In genomic region chr4:115059871-115060270, GRCm38 (mm10) we compare ENCODE assay signal across 9 mouse cellular contexts. TPM values are rescaled to one million over a fixed set of nuclear protein-coding genes. Genes with fewer than 3 reads are reported as not detected.
A peak's percentile ranks its signal among the peaks of the same experiment; 100 is the strongest.
DNase-seq lines count a peak whose midpoint lies in the region; ATAC-seq and TF ChIP-seq lines count a peak whose summit lies in the region.
"Had no signal": no experiment of that assay in that cellular context is flagged by ENCODE, and none has a peak within 500 bp of the region (broad histone marks: within the 10 kb centered on the region; RNA-seq: fewer than 3 reads in every experiment).

No protein-coding gene starts in this region.

- no peak for ATAC-seq in embryonic facial prominence, embryonic 15.5 days (ENCODE audit: insufficient number of reproducible peaks, low FRiP score, low TSS enrichment, low read depth)

- no peak for TF ChIP-seq CTCF in kidney, adult 2 months (conservative IDR thresholded peaks at IDR 0.05; ENCODE audit: insufficient read depth, insufficient read length, low read depth, low read length)

- peak; percentile 72 for DNase-seq in ZHBTc4 (ENCODE audit: low read depth, low spot score)
- peak; percentile 58 for DNase-seq in kidney, adult 2 months
- peak; percentile 50 for DNase-seq in lung, postnatal 10 days
- no peak for DNase-seq in thymus, postnatal 25 days
- DNase-seq in thymus, adult 18-20 months: no peak
- DNase-seq in cerebellum, postnatal 25 days: no peak
- no peak for DNase-seq in adrenal gland, adult 18-20 months (ENCODE audit: low spot score in 2 of 2)

- peaks cover 32% of the 10 kb centered on the region for H3K4me1 ChIP-seq in embryonic facial prominence, embryonic 15.5 days
- H3K4me1 ChIP-seq in kidney, adult 2 months (ENCODE audit: control insufficient read depth, insufficient read depth, low read length): peaks cover 4% of the 10 kb centered on the region; the same call in 1 of the 2 replicates

- no peak overlapping the region for H3K4me2 ChIP-seq in embryonic facial prominence, embryonic 15.5 days (replicated peaks)

- no peak for TF ChIP-seq POLR2A in kidney, adult 2 months (IDR thresholded peaks at IDR 0.05; ENCODE audit: low read depth, low read length)

- no peak overlapping the region for H3K27ac ChIP-seq in embryonic facial prominence, embryonic 15.5 days (replicated peaks)
- peak overlapping the region; percentile 31; the same call in 1 of the 2 replicates for H3K27ac ChIP-seq in kidney, adult 2 months (ENCODE audit: insufficient read depth, low read depth, low read length)

- no peaks in the 10 kb centered on the region for H3K9me3 ChIP-seq in embryonic facial prominence, embryonic 15.5 days (replicated peaks)

- peak overlapping the region; percentile 16; the same call in 1 of the 2 replicates for H3K4me3 ChIP-seq in embryonic facial prominence, embryonic 15.5 days (replicated peaks)
- H3K4me3 ChIP-seq in kidney, adult 2 months (ENCODE audit: insufficient read depth, low read depth, low read length): peak overlapping the region; percentile 52

- H3K36me3 ChIP-seq in embryonic facial prominence, embryonic 15.5 days: no peaks in the 10 kb centered on the region
- no peaks in the 10 kb centered on the region for H3K36me3 ChIP-seq in kidney, adult 2 months (ENCODE audit: control insufficient read depth, insufficient read depth, low read length)

- peaks cover 96% of the 10 kb centered on the region for H3K27me3 ChIP-seq in embryonic facial prominence, embryonic 15.5 days
- H3K27me3 ChIP-seq in kidney, adult 2 months (replicated peaks; ENCODE audit: control insufficient read depth, insufficient read depth, low read length): peaks cover 19% of the 10 kb centered on the region

- no peak overlapping the region for H3K9ac ChIP-seq in embryonic facial prominence, embryonic 15.5 days

- 12% methylated on average over 12 of the region's 12 CpGs for WGBS in embryonic facial prominence, embryonic 15.5 days
- WGBS in kidney, adult 2 months: 38% methylated on average over 12 of the region's 12 CpGs

RNA-seq across cellular contexts. Expression of gene Tal1, which starts 3.6 kb away (rescaled TPM):
- polyA plus RNA-seq in embryonic facial prominence, embryonic 15.5 days (2015; fragmentation: Nextera tagmentation; extraction: Ambion mirVana): 0.71 and 1.00 TPM in 2 replicates
- 1.7 and 1.8 TPM in 2 replicates for polyA plus RNA-seq in kidney, adult 2 months (2012; rRNA removed)
- total RNA-seq in adrenal gland, adult 18-20 months (2021): 1 to 10 TPM; 2.5 TPM

RNA-seq across cellular contexts. Expression of gene Pdzk1ip1, which starts 28.6 kb away (rescaled TPM):
- polyA plus RNA-seq in embryonic facial prominence, embryonic 15.5 days (2015; fragmentation: Nextera tagmentation; extraction: Ambion mirVana): 59.3 and 69.2 TPM in 2 replicates
- 3,641 and 4,008 TPM in 2 replicates for polyA plus RNA-seq in kidney, adult 2 months (2012; rRNA removed)
- 1 to 10 TPM in 1 of 2 experiments, under 1 TPM in 1; 0.99 to 1.0 TPM for total RNA-seq in adrenal gland, adult 18-20 months (2021)

RNA-seq across cellular contexts. Expression of gene Stil, which starts 59.9 kb away (rescaled TPM):
- 10.3 and 13.3 TPM in 2 replicates for polyA plus RNA-seq in embryonic facial prominence, embryonic 15.5 days (2015; fragmentation: Nextera tagmentation; extraction: Ambion mirVana)
- 0.11 and 0.13 TPM in 2 replicates for polyA plus RNA-seq in kidney, adult 2 months (2012; rRNA removed)
- total RNA-seq in adrenal gland, adult 18-20 months (2021): under 1 TPM; 0.30 to 0.38 TPM
- total RNA-seq: neutrophil, adult 5-6 weeks had no signal

Comparison
In these comparisons a context has a peak if more than half of its experiments do, and no peak if none do; other contexts are left out.
1. DNase-seq: peak in ZHBTc4 (single experiment), kidney, adult 2 months (single experiment) and lung, postnatal 10 days (single experiment); none in thymus, postnatal 25 days (single experiment), thymus, adult 18-20 months (0 of 2), cerebellum, postnatal 25 days (0 of 2) and adrenal gland, adult 18-20 months (0 of 2).
2. RNA of gene Pdzk1ip1, which starts 28.6 kb away (polyA plus RNA-seq): 3,641 to 4,008 TPM in kidney, adult 2 months; 59.3 to 69.2 TPM in embryonic facial prominence, embryonic 15.5 days; every median in the first group is over 10 times any median in the second.